Mouse (Mus musculus) liver, embryonic 12.5 days (tissue): ENCODE results near the gene Slc44a3. TPM values are rescaled to one million over a fixed set of nuclear protein-coding genes. Genes with fewer than 3 reads are reported as not detected.
"Not testable (repeated sequence)": the region's sequence is repeated elsewhere in the genome, so short reads cannot be mapped to it uniquely, and the experiment has no call there.

ENCODE experiments used
- ATAC-seq: fragments of 200-750 bp; cut with Nextera tagmentation; 2 replicates; pipeline ENCODE4 v1.8.0; 2017; ENCODE audit warnings: moderate number of reproducible peaks, mild to moderate bottlenecking, moderate library complexity
- H3K27ac ChIP-seq: fragments of 300-500 bp; sonication (generic); 2 replicates; pipeline ENCODE4 v1.5.1; 2016; ENCODE audit warnings: mild to moderate bottlenecking
- H3K27me3 ChIP-seq: fragments of 300-500 bp; sonication (generic); replicated peaks from 2 replicates; pipeline ENCODE4 v1.6.1; 2016; ENCODE audit warnings: mild to moderate bottlenecking, moderate library complexity
- H3K36me3 ChIP-seq: fragments of 300-500 bp; sonication (generic); 2 replicates; pipeline ENCODE4 v1.6.1; 2016; ENCODE audit warnings: mild to moderate bottlenecking, moderate library complexity
- H3K4me1 ChIP-seq: fragments of 300-500 bp; sonication (generic); 2 replicates; pipeline ENCODE4 v1.6.1; 2016
- H3K4me2 ChIP-seq: fragments of 300-500 bp; sonication (generic); 2 replicates; pipeline ENCODE4 v1.6.1; 2016; ENCODE audit warnings: mild to moderate bottlenecking, moderate library complexity
- H3K4me3 ChIP-seq: fragments of 300-500 bp; sonication (generic); 2 replicates; pipeline ENCODE4 v1.5.1; 2016; ENCODE audit warnings: mild to moderate bottlenecking, moderate library complexity
- H3K9ac ChIP-seq: fragments of 300-500 bp; sonication (generic); 2 replicates; pipeline ENCODE4 v1.6.1; 2016; ENCODE audit warnings: mild to moderate bottlenecking, moderate library complexity
- H3K9me3 ChIP-seq: fragments of 300-500 bp; sonication (generic); replicated peaks from 2 replicates; pipeline ENCODE4 v1.6.1; 2016; ENCODE audit warnings: mild to moderate bottlenecking, moderate library complexity
- WGBS: fragments of 180-500 bp; shearing (Covaris S2); methylation state at CpG from one replicate; pipeline ENCODE4 v1.1.7; 2016; ENCODE audit not compliant: insufficient replicate concordance; 5-methylcytosine and 5-hydroxymethylcytosine counted together
- polyA plus RNA-seq: library from polyadenylated mRNA; unstranded; fragments of >200 nt; fragmentation: Nextera tagmentation; extraction: Ambion mirVana; gene quantifications from 2 replicates; pipeline ENCODE4 v1.2.1, GENCODE M21; 2016

Slc44a3 gene
- polyA plus RNA-seq, 1 experiment from 2014 or later, result 3.7 TPM

DNA sequence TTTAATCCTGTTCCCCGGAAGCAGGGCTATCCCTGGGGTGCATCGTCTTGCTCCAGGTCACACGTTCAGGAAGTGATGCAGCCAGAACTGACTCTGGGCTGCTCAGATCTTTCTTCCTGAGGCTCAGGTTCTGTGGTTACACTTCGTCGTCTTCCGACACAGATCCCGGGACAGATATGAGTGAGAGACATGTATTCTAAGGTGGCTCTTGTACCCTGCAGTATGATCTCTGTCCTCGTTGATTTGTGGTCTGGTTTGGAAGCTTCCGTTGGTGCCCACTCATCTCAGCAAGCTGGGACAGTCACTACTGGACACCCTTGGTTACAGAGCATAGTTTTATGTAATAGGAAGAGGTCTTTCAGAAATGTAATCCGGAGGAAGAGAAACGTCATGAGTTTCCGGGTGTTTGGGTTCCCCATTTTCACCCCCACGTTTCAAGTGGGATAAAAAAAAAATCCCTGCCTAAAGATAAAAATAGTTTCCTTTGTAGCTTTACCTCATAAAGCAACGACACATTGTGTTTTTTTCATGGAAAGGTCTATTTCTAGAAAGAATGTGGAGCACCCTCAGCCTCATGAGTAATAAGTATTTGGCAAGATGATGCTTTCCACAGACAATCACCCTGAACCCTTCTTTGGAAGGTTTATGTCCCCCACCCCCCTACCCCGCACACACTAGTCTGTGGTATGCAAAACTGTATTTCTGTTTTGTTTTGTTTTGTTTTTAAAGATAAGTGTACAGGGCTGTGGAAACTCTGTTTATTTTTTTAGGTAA lies 15.8 kb upstream of the Slc44a3 start:
- H3K4me3 ChIP-seq, result no peak overlapping the region
- WGBS, result 16% methylated on average over 15 of the region's 15 CpGs
- no peak for ATAC-seq
- no peaks in the 10 kb centered on the region for H3K36me3 ChIP-seq
- no peak overlapping the region for H3K27ac ChIP-seq
- 0 out of 2 replicates have a peak, but pooled peaks cover 8% of the 10 kb centered on the region for H3K27me3 ChIP-seq
- no peaks in the 10 kb centered on the region for H3K9me3 ChIP-seq
- peak overlapping the region; percentile 16 for H3K4me2 ChIP-seq
- H3K9ac ChIP-seq, result no peak overlapping the region
- no peaks in the 10 kb centered on the region for H3K4me1 ChIP-seq

DNA sequence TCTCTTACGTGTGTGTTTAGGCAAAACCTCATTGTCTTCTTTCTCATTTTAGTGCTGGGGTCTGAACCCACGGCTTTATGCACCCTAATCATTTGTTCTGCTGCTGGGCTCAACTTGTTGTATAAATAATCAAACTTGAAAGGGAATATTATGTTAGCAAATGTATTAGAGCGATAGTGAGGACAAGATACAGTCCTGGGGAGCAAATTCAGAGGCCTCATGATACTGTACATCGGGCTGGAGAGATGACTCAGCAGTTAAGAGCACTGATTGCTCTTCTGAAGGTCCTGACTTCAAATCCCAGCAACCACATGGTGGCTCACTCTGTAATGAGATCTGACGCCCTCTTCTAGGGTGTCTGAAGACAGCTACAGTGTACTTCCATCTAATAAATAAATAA lies 8.4 kb upstream of the Slc44a3 start:
- Histone ChIP-seq H3K27ac (no peak overlapping the region), H3K4me2 (no peak overlapping the region), H3K9ac (no peak overlapping the region), H3K27me3 (no peaks in the 10 kb centered on the region), H3K4me1 (0 out of 2 replicates have a peak, but pooled peaks cover 8% of the 10 kb centered on the region), H3K36me3 (no peaks in the 10 kb centered on the region), H3K9me3 (no peaks in the 10 kb centered on the region), H3K4me3 (no peak overlapping the region)
- WGBS, result 54% methylated on average over 5 of the region's 5 CpGs
- no peak for ATAC-seq

DNA sequence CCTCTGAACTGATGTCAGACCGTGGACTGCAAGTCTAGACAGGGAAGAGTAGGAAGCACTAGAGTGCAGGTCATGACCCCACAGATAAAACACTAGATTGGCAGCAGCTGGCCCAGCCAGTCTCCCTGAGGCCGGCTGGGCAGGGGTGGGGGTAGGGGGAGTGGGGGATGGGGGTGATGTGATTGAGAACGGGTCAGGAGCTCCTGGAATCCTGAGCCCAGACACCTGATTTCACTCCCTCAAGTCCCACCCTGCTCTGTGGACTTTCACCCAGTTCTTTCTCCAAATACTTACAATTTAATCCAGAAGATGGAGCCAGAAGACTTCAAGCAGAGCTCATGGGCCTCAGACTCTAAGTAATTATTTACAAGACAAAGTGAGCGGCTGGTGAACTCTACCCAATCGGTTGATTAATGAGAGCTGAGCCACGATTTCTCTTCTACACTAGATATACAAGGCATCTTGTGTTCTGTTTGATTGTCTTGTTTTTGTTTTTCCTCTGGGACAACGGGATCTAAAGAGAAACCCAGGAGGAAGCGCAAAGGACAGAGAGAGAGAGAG lies 7.7 kb upstream of the Slc44a3 start:
- H3K4me1 ChIP-seq, result 0 out of 2 replicates have a peak, but pooled peaks cover 8% of the 10 kb centered on the region
- 28% methylated on average over 8 of the region's 8 CpGs for WGBS
- no peak overlapping the region for H3K9ac ChIP-seq
- peak; percentile 21; the same call in 1 of the 2 replicates for ATAC-seq
- H3K9me3 ChIP-seq, result no peaks in the 10 kb centered on the region
- no peaks in the 10 kb centered on the region for H3K36me3 ChIP-seq
- H3K4me3 ChIP-seq, result no peak overlapping the region
- H3K27ac ChIP-seq, result no peak overlapping the region
- no peak overlapping the region for H3K4me2 ChIP-seq
- H3K27me3 ChIP-seq, result no peaks in the 10 kb centered on the region

DNA sequence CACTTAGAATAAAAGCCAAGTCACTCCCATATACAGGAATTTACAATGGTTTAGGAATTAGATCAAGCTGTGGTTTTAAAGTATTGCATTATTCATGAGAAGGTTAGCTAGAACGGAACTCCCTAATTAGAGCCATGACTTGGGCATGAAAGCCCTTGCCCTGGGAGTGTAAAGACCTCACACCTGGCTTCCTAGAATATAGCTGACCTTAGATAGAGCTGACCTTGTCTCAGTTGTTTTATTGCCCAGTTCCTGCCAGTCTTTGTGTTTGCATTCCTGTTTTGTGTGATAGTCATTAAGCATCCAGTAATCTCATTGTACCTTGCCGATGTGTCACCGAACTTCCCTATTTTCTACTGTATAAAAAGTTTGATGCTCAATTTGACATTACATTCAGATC lies 6.6 kb upstream of the Slc44a3 start:
- H3K9ac ChIP-seq, H3K4me2 ChIP-seq, H3K9me3 ChIP-seq, H3K27ac ChIP-seq, H3K27me3 ChIP-seq, H3K4me3 ChIP-seq, H3K36me3 ChIP-seq, H3K4me1 ChIP-seq, ATAC-seq: not testable (repeated sequence)
- 81% methylated on average over 3 of the region's 3 CpGs for WGBS

DNA sequence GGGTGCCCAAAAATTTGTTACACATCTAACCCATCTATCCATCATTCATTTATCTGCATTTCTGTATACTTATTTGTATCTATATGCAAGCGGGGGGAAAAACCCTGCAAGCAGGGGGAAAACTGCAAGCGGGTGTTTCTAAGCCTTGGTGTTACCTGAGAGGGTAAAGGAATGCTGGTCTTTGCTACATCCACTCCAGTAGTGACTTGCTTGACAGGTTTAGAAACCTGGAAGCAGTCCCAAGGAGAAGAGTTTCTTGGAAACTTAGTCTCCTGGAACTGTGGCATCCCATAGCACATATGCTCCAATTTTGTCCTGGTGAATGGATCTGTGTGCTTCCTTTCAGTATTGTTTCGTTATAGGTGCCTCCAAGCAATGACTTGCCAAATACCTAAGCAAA lies 5.8 kb upstream of the Slc44a3 start:
- no peaks in the 10 kb centered on the region for H3K9me3 ChIP-seq
- H3K27me3 ChIP-seq, result peaks cover 9% of the 10 kb centered on the region
- ATAC-seq, result no peak
- H3K9ac ChIP-seq, result no peak overlapping the region
- H3K36me3 ChIP-seq, result no peaks in the 10 kb centered on the region
- 78% methylated on average over 3 of the region's 3 CpGs for WGBS
- no peak overlapping the region for H3K4me2 ChIP-seq
- no peak overlapping the region for H3K27ac ChIP-seq
- H3K4me3 ChIP-seq, result no peak overlapping the region
- 0 out of 2 replicates have a peak, but pooled peaks cover 8% of the 10 kb centered on the region for H3K4me1 ChIP-seq

DNA sequence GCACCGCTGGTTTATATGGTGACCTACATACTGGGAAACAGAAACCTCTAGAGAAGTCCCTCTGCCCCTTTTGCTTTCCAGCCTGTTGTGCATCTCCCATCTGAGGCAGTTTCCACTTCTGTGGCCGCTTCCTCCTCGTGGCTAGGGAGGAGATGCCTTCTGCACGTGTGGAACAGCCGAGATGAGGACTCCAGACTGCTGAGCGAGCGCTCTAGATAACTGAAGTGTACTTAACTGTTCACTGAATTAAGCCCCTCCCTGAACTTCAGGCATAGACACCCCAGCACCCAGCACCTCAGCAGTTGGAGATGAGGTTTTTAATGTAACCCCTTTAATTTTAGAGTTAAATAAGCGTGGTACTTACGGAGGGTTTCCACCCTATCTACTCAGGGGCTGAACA lies 4.6 kb upstream of the Slc44a3 start:
- ATAC-seq, result no peak
- no peak overlapping the region for H3K27ac ChIP-seq
- H3K4me3 ChIP-seq, result no peak overlapping the region

DNA sequence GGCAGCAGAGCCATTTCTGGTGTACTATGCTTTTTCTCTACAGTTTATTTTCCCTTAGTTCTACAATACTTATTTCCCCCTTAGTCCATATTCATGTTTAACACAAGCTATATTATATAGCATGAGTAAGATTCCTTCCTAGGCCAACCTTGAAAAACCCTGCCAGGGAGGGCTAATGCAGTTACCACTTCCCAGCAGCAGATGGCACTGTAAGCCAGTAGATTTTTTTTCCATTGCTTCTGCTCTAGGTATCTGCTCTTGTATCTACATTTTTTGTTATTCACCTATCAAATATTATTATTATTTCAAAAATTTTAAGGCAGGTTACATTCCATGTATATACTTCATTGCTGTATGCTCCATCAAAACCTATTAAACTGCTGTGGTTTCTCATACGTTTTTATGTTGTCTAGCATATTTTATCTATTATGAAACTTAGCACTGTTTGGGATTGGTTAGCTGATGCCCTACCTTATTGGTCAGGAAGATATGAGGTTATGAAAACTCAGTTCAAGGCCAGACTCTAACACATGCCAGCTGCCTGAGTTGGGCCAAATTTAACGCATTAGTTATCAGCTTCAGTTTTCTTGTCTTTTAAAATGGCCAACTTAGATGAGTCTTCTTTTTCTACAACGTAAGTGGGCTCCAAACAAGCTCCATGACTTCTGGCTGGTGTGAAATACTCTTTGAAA lies 3.8 kb upstream of the Slc44a3 start:
- Histone ChIP-seq H3K4me3 (no peak overlapping the region), H3K27ac (no peak overlapping the region), H3K4me1 (peaks cover 16% of the 10 kb centered on the region; the same call in 1 of the 2 replicates), H3K9me3 (no peaks in the 10 kb centered on the region), H3K4me2 (no peak overlapping the region), H3K36me3 (no peaks in the 10 kb centered on the region), H3K9ac (no peak overlapping the region), H3K27me3 (peaks cover 29% of the 10 kb centered on the region)
- ATAC-seq, result no peak
- WGBS, result 78% methylated on average over 3 of the region's 3 CpGs

More for the DNA sequence above, 4.6 kb upstream of the Slc44a3 start:
- no peak overlapping the region for H3K9ac ChIP-seq
- no peak overlapping the region for H3K4me2 ChIP-seq
- peaks cover 21% of the 10 kb centered on the region for H3K27me3 ChIP-seq
- WGBS, result 47% methylated on average over 9 of the region's 9 CpGs
- H3K9me3 ChIP-seq, result no peaks in the 10 kb centered on the region
- peaks cover 15% of the 10 kb centered on the region; the same call in 1 of the 2 replicates for H3K4me1 ChIP-seq
- H3K36me3 ChIP-seq, result no peaks in the 10 kb centered on the region

DNA sequence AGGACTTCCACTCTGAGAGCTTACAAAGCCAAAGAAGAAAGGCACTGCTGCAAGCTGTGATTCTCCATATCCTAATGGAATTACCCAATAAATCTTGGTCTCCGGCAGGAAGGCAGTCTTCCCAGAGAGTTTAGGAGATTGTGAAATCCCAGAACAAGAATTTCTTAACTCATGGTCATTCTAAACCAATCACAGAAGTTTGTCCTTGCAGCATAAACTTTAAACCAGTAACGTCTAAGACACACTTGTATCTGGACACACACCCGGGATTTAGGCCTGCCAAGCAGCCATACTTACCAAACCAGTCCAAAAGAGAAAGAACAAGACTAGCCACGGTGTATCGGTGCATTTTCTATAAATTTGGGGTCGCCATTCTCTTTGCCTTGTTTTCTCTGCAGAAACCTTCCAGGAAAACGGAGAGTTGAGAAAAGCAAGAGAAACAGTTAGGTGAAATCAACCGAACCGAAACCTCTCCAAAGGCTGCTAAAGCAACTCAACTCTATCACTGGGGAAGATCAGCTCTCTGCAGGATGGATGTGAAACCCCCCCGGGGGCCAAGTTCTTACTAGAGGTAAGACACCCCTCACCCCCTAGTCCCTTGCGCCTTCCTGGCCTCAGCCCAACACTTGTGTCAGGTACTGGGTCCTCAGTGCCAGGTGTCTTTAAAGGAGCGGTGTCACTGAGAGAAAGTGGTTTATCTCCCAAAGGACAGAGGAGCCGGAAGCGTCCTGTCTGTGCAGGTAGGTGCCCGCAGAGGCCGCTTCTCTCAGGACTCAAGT lies 645 bp downstream of the Slc44a3 start:
- no peaks in the 10 kb centered on the region for H3K36me3 ChIP-seq
- peak overlapping the region; percentile 29 for H3K4me3 ChIP-seq
- H3K27ac ChIP-seq, result no peak overlapping the region
- H3K27me3 ChIP-seq, result peaks cover 34% of the 10 kb centered on the region
- H3K9me3 ChIP-seq, result no peaks in the 10 kb centered on the region
- peak overlapping the region; percentile 53 for H3K4me2 ChIP-seq
- H3K4me1 ChIP-seq, result peaks cover 14% of the 10 kb centered on the region; the same call in 1 of the 2 replicates
- no peak overlapping the region for H3K9ac ChIP-seq
- WGBS, result 48% methylated on average over 16 of the region's 16 CpGs
- peak; percentile 15; the same call in 1 of the 2 replicates for ATAC-seq

DNA sequence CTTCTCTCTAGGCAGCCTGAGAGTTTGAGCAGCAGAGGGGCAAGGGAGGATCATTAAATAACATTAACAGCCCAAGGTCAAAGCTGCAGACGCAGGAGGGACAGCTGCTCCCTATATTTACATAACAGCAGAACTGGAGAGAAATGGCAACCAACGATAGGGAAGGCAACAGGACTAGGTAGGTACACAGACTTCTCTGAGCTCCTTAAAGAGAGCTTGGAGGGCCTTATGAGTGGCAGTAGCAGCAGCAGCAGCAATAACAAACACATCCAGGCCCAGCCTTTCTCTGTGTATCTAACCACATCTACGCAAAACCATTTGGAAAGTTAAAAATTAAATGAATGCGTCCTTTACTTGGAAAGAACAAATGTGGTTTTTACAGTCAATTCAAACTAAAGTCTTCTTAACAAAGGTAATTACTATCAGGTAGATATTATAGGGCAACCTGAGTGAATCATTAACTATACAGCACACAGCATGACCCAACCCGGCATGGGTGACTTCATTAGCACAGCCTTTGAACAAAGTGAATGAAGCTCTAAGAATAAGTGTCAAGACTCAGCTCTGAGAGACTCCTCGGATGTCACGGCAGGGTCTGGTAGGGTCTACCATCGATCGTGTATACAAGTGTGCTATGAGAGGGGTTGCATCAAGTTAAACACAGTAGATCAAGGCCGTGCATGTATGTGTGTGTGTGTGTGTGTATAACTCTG lies 1.5 kb downstream of the Slc44a3 start:
- Histone ChIP-seq H3K9ac (no peak overlapping the region), H3K36me3 (no peaks in the 10 kb centered on the region), H3K9me3 (no peaks in the 10 kb centered on the region), H3K4me2 (peak overlapping the region; percentile 53; the same call in 1 of the 2 replicates), H3K4me1 (peaks cover 18% of the 10 kb centered on the region), H3K27me3 (peaks cover 34% of the 10 kb centered on the region), H3K4me3 (no peak overlapping the region), H3K27ac (no peak overlapping the region; the same call in 1 of the 2 replicates)
- no peak; the same call in 1 of the 2 replicates for ATAC-seq
- 61% methylated on average over 10 of the region's 10 CpGs for WGBS

DNA sequence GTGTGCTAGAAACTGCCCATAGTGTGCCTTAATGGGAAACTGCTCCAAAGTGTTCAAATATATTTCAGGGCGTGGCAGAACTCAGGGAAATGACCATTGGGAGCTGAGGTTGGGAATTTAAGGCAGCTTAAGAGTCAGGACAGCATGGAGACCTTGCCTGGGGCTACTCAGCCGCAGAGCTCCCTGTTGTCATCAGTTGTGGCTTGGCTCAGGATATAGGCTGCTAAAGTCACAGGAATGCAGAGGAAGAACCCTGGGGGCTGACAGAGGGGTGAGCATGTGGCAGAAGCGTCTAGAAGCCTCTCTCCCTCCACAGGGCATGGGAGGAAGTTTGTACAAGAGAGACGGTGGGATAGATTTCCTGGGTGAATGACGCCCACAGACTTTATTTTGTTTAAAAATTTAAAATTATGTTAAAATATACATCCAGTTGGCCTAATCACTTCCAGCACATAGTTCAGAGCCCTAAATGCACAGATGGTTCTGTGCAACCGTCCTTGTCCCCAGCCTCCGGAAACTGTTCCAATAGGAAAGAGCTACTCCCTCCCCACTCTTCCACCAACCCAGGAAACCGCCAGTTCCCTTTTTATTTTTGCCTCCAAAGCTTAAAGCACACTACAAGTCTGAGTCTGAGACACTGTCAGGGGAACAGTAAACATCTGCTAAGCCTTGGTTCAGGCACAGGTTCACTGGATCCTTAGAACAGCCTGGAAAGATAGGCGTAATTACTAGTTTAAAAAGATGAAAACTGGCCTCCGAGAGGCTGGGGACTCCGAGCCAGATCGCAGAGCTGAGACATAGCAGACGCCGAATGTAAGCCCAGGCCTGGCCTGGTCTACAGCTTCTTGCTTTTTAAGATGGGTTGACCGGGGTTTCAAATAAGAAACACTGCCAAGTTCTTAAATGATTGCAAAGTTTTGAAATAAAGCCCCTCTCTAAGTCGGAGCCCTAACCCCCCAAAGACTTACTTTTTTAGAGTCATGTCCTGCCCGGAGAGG lies 5.8 kb downstream of the Slc44a3 start:
- Histone ChIP-seq H3K4me1 (peaks cover 9% of the 10 kb centered on the region; the same call in 1 of the 2 replicates), H3K4me3 (no peak overlapping the region), H3K9ac (no peak overlapping the region), H3K36me3 (no peaks in the 10 kb centered on the region), H3K9me3 (no peaks in the 10 kb centered on the region), H3K27ac (no peak overlapping the region), H3K4me2 (no peak overlapping the region), H3K27me3 (peaks cover 9% of the 10 kb centered on the region)
- no peak for ATAC-seq
- WGBS, result 56% methylated on average over 17 of the region's 17 CpGs
